Mouse (Mus musculus) C2C12 (cell line): ENCODE results near the gene Gm45783. TPM values are rescaled to one million over a fixed set of nuclear protein-coding genes. Genes with fewer than 3 reads are reported as not detected.
"Not testable (repeated sequence)": the region's sequence is repeated elsewhere in the genome, so short reads cannot be mapped to it uniquely, and the experiment has no call there.

Experiments used
- H3K27me3 ChIP-seq: one replicate; pipeline ENCODE4 v1.6.1; 2011; ENCODE audit not compliant: control insufficient read depth, insufficient read depth, insufficient read length
- H3K36me3 ChIP-seq: one replicate; pipeline ENCODE4 v1.6.1; 2011; ENCODE audit not compliant: control insufficient read depth, insufficient read depth
- H3K4me3 ChIP-seq: one replicate; pipeline ENCODE4 v1.5.1; 2011; ENCODE audit warnings: mild to moderate bottlenecking, control low read depth; ENCODE audit not compliant: poor library complexity, insufficient read depth, severe bottlenecking
- H3K79me2 ChIP-seq: one replicate; pipeline ENCODE4 v1.6.1; 2011; ENCODE audit not compliant: control insufficient read depth, insufficient read depth
- H3K79me3 ChIP-seq: one replicate; pipeline ENCODE4 v1.6.1; 2011; ENCODE audit warnings: low read depth, control low read depth
- H3ac ChIP-seq: one replicate; pipeline ENCODE3; 2011; ENCODE audit warnings: low read depth; ENCODE audit not compliant: control insufficient read depth, insufficient read length
- CEBPB ChIP-seq: IDR thresholded peaks from one replicate; pipeline ENCODE4 v1.6.1; 2011; ENCODE audit warnings: low read depth, mild to moderate bottlenecking, control low read depth, moderate library complexity
- CTCF ChIP-seq: IDR thresholded peaks from one replicate; pipeline ENCODE4 v1.5.1; 2011; ENCODE audit not compliant: control insufficient read depth, insufficient read depth, insufficient read length
- FOSL1 ChIP-seq: IDR thresholded peaks from one replicate; pipeline ENCODE4 v1.8.0; 2011; ENCODE audit warnings: mild to moderate bottlenecking, low read length; ENCODE audit not compliant: poor library complexity, insufficient read depth, severe bottlenecking
- MAX ChIP-seq: IDR thresholded peaks from one replicate; pipeline ENCODE4 v1.6.1; 2011; ENCODE audit warnings: mild to moderate bottlenecking, control low read depth
- MYOD1 ChIP-seq: IDR thresholded peaks from one replicate; pipeline ENCODE4 v1.6.1; 2011; ENCODE audit warnings: low read depth; ENCODE audit not compliant: control insufficient read depth, insufficient read length
- MYOG ChIP-seq: IDR thresholded peaks from one replicate; pipeline ENCODE4 v1.6.1; 2011; ENCODE audit not compliant: control insufficient read depth, insufficient read length; ENCODE audit errors: extremely low read depth
- USF1 ChIP-seq: IDR thresholded peaks from one replicate; pipeline ENCODE4 v1.6.1; 2011; ENCODE audit warnings: low read depth, mild to moderate bottlenecking, control low read depth, moderate library complexity
- long read RNA-seq, 2 experiments: library from polyadenylated mRNA; unstranded; transcript quantifications; one replicate each; pipeline ENCODE4 v2.0.0; 2019 to 2020
- microRNA-seq: library from miRNA; unstranded; fragments of <30 nt; microRNA quantifications from one replicate; pipeline ENCODE4, GENCODE M21; 2019; ENCODE audit warnings: borderline microRNAs expressed
- polyA plus RNA-seq: library from polyadenylated mRNA; unstranded; fragments of >200 nt; fragmentation: generic; extraction: Trizol; gene quantifications from one replicate; pipeline ENCODE4 v1.2.1, GENCODE M21; 2012; ENCODE audit warnings: missing spikeins

Gene Gm45783
- not detected for polyA plus RNA-seq
- long read RNA-seq, experiment 1, partial matches to known transcripts, result 0 of 1 reads
- long read RNA-seq, experiment 1, other reads (novel, unspliced or antisense), result 1 of 1 reads
- long read RNA-seq, experiment 2, result 0 reads

DNA sequence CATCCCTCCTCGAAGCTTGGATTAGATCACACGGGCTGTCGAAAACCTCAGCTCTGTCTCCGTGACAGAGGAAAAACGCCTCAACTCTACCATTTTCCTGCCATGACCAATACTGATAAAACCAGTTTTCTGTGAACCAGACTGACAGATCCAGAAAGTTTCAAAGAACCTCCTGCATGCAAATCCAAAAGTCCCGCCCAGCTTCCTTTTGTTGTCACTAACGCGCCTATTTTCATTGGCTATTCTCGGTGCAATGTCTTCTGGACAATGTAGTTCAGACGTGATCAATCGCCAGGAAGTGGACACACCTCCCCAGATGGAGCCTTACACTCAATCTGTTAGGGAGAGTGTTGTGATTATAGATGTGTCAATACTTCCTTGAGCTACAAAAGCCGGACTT is at the start of gene Gm45783:
Gene Gm45783 (minus strand): TSS at position 143 of the 400 bp plus-strand sequence.
- peak within 1 kb of the TSS; percentile 23 for H3K4me3 ChIP-seq
- H3K36me3 ChIP-seq, H3K27me3 ChIP-seq, H3ac ChIP-seq, H3K79me2 ChIP-seq, H3K79me3 ChIP-seq: not testable (repeated sequence)

DNA sequence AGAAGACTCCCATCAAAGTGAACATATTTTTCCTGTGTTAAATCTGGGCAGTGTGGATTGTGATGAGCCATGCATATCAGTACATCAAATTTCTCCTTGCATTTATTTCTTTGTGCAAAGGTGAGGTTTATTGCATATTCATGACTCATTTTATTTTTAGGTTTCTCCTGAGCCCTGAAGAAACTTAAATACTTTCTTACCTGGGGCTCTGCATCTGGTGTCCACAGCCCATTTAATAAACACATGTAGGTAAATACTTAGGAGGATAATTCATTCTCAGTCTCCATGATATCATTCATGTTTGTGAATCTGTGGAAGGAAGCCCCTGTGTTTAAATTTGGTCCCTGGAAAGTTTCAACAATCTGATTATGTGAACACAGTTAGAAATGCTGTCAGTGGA is 25.2 kb upstream of the Gm45783 start, which contains the start of gene Vmn2r31:
Gene Vmn2r31 (minus strand): TSS at position 101 of the 400 bp plus-strand sequence.
- not testable (repeated sequence) for H3K79me3 ChIP-seq, H3K36me3 ChIP-seq, H3K4me3 ChIP-seq, H3K27me3 ChIP-seq, H3K79me2 ChIP-seq, H3ac ChIP-seq

DNA sequence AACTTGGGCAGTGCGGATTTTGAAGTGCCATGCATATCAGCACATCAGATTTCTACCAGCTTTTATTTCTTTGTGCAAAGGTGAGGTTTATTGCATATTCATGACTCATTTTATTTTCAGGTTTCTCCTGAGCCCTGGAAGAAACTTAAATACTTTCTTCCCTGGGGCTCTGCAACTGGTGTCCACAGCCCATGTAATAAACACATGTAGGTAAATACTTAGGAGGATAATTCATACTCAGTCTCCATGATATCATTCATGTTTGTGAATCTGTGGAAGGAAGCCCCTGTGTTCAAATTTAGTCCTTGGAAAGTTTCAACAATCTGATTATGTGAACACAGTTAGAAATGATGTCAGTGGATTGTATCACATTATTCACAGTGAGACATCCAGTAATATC is 36.9 kb downstream of the Gm45783 start, which contains the start of gene Vmn2r30:
Gene Vmn2r30 (minus strand): TSS at position 101 of the 400 bp plus-strand sequence.
- not testable (repeated sequence) for H3K4me3 ChIP-seq, H3K27me3 ChIP-seq, H3K79me2 ChIP-seq, H3ac ChIP-seq, H3K79me3 ChIP-seq, H3K36me3 ChIP-seq

DNA sequence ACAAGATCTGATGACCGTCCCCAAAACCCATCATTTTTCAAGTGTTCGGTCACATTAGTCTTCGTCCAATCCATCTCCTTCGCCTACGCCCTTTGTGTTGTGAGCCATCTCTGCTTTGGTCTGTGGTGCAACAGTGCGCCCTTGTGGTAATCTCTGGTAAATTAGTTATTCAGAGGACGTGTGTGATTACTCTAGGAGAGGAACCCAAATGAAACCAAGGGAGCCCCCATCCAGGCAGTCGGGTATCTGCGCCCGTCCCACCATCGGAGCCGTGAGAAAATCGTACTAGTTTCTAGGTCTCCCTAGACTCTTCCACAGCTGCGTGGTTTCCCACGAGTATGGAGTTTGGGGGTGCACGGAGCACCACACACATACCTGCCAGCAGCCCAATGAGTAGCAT is 78.8 kb downstream of the Gm45783 start:
- H3K79me2 ChIP-seq, result no peaks in the 10 kb centered on the region
- H3K27me3 ChIP-seq, result no peaks in the 10 kb centered on the region
- H3K4me3 ChIP-seq, result no peak overlapping the region
- no peak overlapping the region for H3ac ChIP-seq
- H3K79me3 ChIP-seq, result no peaks in the 10 kb centered on the region
- peaks cover 27% of the 10 kb centered on the region for H3K36me3 ChIP-seq
- TF ChIP-seq USF1 (no peak), MYOD1 (no peak), CTCF (no peak), FOSL1 (no peak), CEBPB (no peak), MAX (no peak), MYOG (no peak)

Small RNAs within 50 kb of the gene (microRNA-seq; reads per million reads assigned to microRNA genes)
- gene Mir5620, result 1.00 reads per million, percentile 22 among the genes with 10 or more reads in this experiment

Other genes starting within 250 kb of the Gm45783 start
- 0.02 TPM for gene Zfp773, start 237.8 kb downstream of the Gm45783 start, polyA plus RNA-seq
- 0.49 TPM for gene Zfp418, start 203.2 kb downstream of the Gm45783 start, polyA plus RNA-seq
- gene Zfp772, start 164.6 kb downstream of the Gm45783 start, polyA plus RNA-seq, result 1.4 TPM
- gene Vmn2r29, start 127.2 kb downstream of the Gm45783 start, polyA plus RNA-seq, result 0.01 TPM
- gene Gm45844, start 96.3 kb downstream of the Gm45783 start, polyA plus RNA-seq, result 0.13 TPM
- gene Clcn4, start 73.7 kb downstream of the Gm45783 start, polyA plus RNA-seq, result 14.5 TPM
- gene Vmn2r30, start 37.0 kb downstream of the Gm45783 start, polyA plus RNA-seq, result not detected
- not detected for gene Vmn2r31, start 25.1 kb upstream of the Gm45783 start, polyA plus RNA-seq
- gene Vmn2r32, start 105.4 kb upstream of the Gm45783 start, polyA plus RNA-seq, result not detected
- gene Vmn2r33, start 192.2 kb upstream of the Gm45783 start, polyA plus RNA-seq, result not detected